Mouse (Mus musculus) liver, postnatal 0 days (tissue): ENCODE results near the gene Nav2. TPM values are rescaled to one million over a fixed set of nuclear protein-coding genes. Genes with fewer than 3 reads are reported as not detected.

ENCODE experiments used
- ATAC-seq: fragments of 200-750 bp; cut with Nextera tagmentation; 2 replicates; pipeline ENCODE4 v1.8.0; 2017; ENCODE audit warnings: mild to moderate bottlenecking, moderate library complexity
- DNase-seq: peaks from one replicate; pipeline ENCODE4 v3.0.0-alpha.2; 2016
- H3K27ac ChIP-seq: fragments of 300-500 bp; sonication (generic); 2 replicates; pipeline ENCODE4 v1.5.1; 2014; ENCODE audit warnings: antibody characterized with exemption, moderate library complexity, mild to moderate bottlenecking, low read depth
- H3K27me3 ChIP-seq: fragments of 300-500 bp; sonication (generic); 2 replicates; pipeline ENCODE4 v1.6.1; 2014; ENCODE audit warnings: low read length, control low read depth, mixed read lengths; ENCODE audit not compliant: insufficient read depth
- H3K36me3 ChIP-seq: fragments of 300-500 bp; sonication (generic); replicated peaks from 2 replicates; pipeline ENCODE4 v1.6.1; 2014; ENCODE audit warnings: mild to moderate bottlenecking, control low read depth, low read length, moderate library complexity, mixed read lengths; ENCODE audit not compliant: insufficient read depth
- H3K4me1 ChIP-seq: fragments of 300-500 bp; sonication (generic); 2 replicates; pipeline ENCODE4 v1.6.1; 2014; ENCODE audit warnings: antibody characterized with exemption, mild to moderate bottlenecking, control low read depth; ENCODE audit not compliant: insufficient read depth
- H3K4me2 ChIP-seq: fragments of 300-500 bp; sonication (generic); 2 replicates; pipeline ENCODE4 v1.6.1; 2014; ENCODE audit warnings: low read depth, mild to moderate bottlenecking, low read length, moderate library complexity, mixed read lengths
- H3K4me3 ChIP-seq: fragments of 300-500 bp; sonication (generic); 2 replicates; pipeline ENCODE4 v1.5.1; 2014; ENCODE audit warnings: low read depth, low read length
- H3K9ac ChIP-seq: fragments of 300-500 bp; sonication (generic); replicated peaks from 2 replicates; pipeline ENCODE4 v1.6.1; 2014; ENCODE audit warnings: mild to moderate bottlenecking, moderate library complexity
- H3K9me3 ChIP-seq: fragments of 300-500 bp; sonication (generic); 2 replicates; pipeline ENCODE4 v1.6.1; 2016; ENCODE audit warnings: mild to moderate bottlenecking, control low read depth, low read length, mixed read lengths
- CTCF ChIP-seq: sonication (generic); IDR thresholded peaks from 2 replicates; pipeline ENCODE4 v1.5.1; 2016; ENCODE audit warnings: antibody characterized with exemption, low read depth
- EP300 ChIP-seq: IDR thresholded peaks from 2 replicates; pipeline ENCODE4 v1.6.1; 2016; ENCODE audit warnings: antibody characterized with exemption, low read depth, mild to moderate bottlenecking
- WGBS: fragments of 180-500 bp; shearing (Covaris S2); extraction: QIAGEN DNeasy Blood & Tissue Kit; methylation state at CpG from one replicate; pipeline ENCODE4 v1.1.7; 2014; ENCODE audit not compliant: insufficient replicate concordance; 5-methylcytosine and 5-hydroxymethylcytosine counted together
- polyA plus RNA-seq: library from polyadenylated mRNA; unstranded; fragments of >200 nt; fragmentation: Nextera tagmentation; extraction: Ambion mirVana; gene quantifications from 2 replicates; pipeline ENCODE4 v1.2.1, GENCODE M21; 2015

The Nav2 gene
- polyA plus RNA-seq, 1 experiment from 2014 or later = 3.3 TPM

- DNase-seq = peak; percentile 76
- Histone ChIP-seq H3K9ac (peak overlapping the region; percentile 56), H3K9me3 (no peaks in the 10 kb centered on the region), H3K27me3 (no peaks in the 10 kb centered on the region), H3K27ac (peak overlapping the region; percentile 87), H3K4me2 (peak overlapping the region; percentile 64), H3K36me3 (no peaks in the 10 kb centered on the region), H3K4me3 (peak overlapping the region; percentile 29), H3K4me1 (peaks cover 16% of the 10 kb centered on the region; the same call in 1 of the 2 replicates)
- peak; percentile 96 for ATAC-seq
- peak; percentile 67; the same call in 1 of the 2 replicates for TF ChIP-seq EP300
- TF ChIP-seq CTCF = no peak
- 38% methylated on average over 17 of the region's 17 CpGs for WGBS
These were observed 489.0 kb downstream of the Nav2 start for GRCm38 (mm10) chr7:49397441-49398003.

- H3K4me1 ChIP-seq = peaks cover 13% of the 10 kb centered on the region; the same call in 1 of the 2 replicates
- no peaks in the 10 kb centered on the region for H3K9me3 ChIP-seq
- peak overlapping the region; percentile 64 for H3K4me2 ChIP-seq
- H3K9ac ChIP-seq = peak overlapping the region; percentile 56
- 38% methylated on average over 7 of the region's 7 CpGs for WGBS
- ATAC-seq = no peak
- TF ChIP-seq EP300 = no peak
- no peak for TF ChIP-seq CTCF
- H3K4me3 ChIP-seq = peak overlapping the region; percentile 29
- H3K27ac ChIP-seq = peak overlapping the region; percentile 87
- DNase-seq = no peak
- no peaks in the 10 kb centered on the region for H3K27me3 ChIP-seq
- H3K36me3 ChIP-seq = no peaks in the 10 kb centered on the region
These were observed 489.6 kb downstream of the Nav2 start for GRCm38 (mm10) chr7:49398020-49398516.

- DNase-seq (peak; percentile 60), ATAC-seq (no peak)
- WGBS = 28% methylated on average over 2 of the region's 2 CpGs
- Histone ChIP-seq H3K27me3 (no peaks in the 10 kb centered on the region), H3K9me3 (no peaks in the 10 kb centered on the region), H3K27ac (peak overlapping the region; percentile 87; the same call in 1 of the 2 replicates), H3K4me3 (peak overlapping the region; percentile 29; the same call in 1 of the 2 replicates), H3K36me3 (no peaks in the 10 kb centered on the region), H3K9ac (peak overlapping the region; percentile 46), H3K4me1 (peaks cover 13% of the 10 kb centered on the region; the same call in 1 of the 2 replicates), H3K4me2 (peak overlapping the region; percentile 64)
- TF ChIP-seq CTCF (peak; percentile 95), EP300 (no peak)
These were observed 490.8 kb downstream of the Nav2 start for GRCm38 (mm10) chr7:49399314-49399713.

- no peaks in the 10 kb centered on the region for H3K27me3 ChIP-seq
- ATAC-seq = no peak
- H3K36me3 ChIP-seq = no peaks in the 10 kb centered on the region
- TF ChIP-seq CTCF (no peak), EP300 (no peak)
- H3K4me2 ChIP-seq = no peak overlapping the region
- no peak overlapping the region for H3K27ac ChIP-seq
- peaks cover 13% of the 10 kb centered on the region; the same call in 1 of the 2 replicates for H3K4me1 ChIP-seq
- H3K9me3 ChIP-seq = no peaks in the 10 kb centered on the region
- no peak overlapping the region for H3K4me3 ChIP-seq
- WGBS = 84% methylated on average over 19 of the region's 19 CpGs
- no peak overlapping the region for H3K9ac ChIP-seq
- no peak for DNase-seq
These were observed 491.9 kb downstream of the Nav2 start for GRCm38 (mm10) chr7:49400463-49400862.

GRCm38 (mm10) chr7:49402526-49402925 lies 494.0 kb downstream of the Nav2 start:
- no peak overlapping the region for H3K4me2 ChIP-seq
- DNase-seq (no peak), ATAC-seq (no peak)
- H3K4me1 ChIP-seq = 0 out of 2 replicates have a peak, but pooled peaks cover 3% of the 10 kb centered on the region
- no peaks in the 10 kb centered on the region for H3K9me3 ChIP-seq
- WGBS = 65% methylated on average over 5 of the region's 5 CpGs
- H3K4me3 ChIP-seq = no peak overlapping the region
- H3K36me3 ChIP-seq = no peaks in the 10 kb centered on the region
- H3K9ac ChIP-seq = no peak overlapping the region
- H3K27me3 ChIP-seq = no peaks in the 10 kb centered on the region
- H3K27ac ChIP-seq = no peak overlapping the region
- TF ChIP-seq EP300 = no peak
- TF ChIP-seq CTCF = no peak

- TF ChIP-seq CTCF = no peak
- TF ChIP-seq EP300 = no peak
- Histone ChIP-seq H3K4me2 (no peak overlapping the region), H3K4me1 (no peaks in the 10 kb centered on the region), H3K9me3 (no peaks in the 10 kb centered on the region), H3K27me3 (no peaks in the 10 kb centered on the region), H3K36me3 (no peaks in the 10 kb centered on the region), H3K9ac (no peak overlapping the region), H3K27ac (no peak overlapping the region), H3K4me3 (no peak overlapping the region)
- no peak for ATAC-seq
- no peak for DNase-seq
- WGBS = 74% methylated on average over 9 of the region's 9 CpGs
These were observed 499.2 kb downstream of the Nav2 start for GRCm38 (mm10) chr7:49407688-49408087.
